Mouse (Mus musculus): ENCODE results near the gene Cdh13. TPM values are rescaled to one million over a fixed set of nuclear protein-coding genes. Genes with fewer than 3 reads are reported as not detected.

Gene Cdh13
- total RNA-seq, 2 experiments from 2014 or later: not detected

GRCm38 (mm10) chr8:118635296-118636060 is 351.9 kb downstream of the Cdh13 start:
- no peak for ATAC-seq (replicated peaks; ENCODE audit: low FRiP score, poor library complexity, severe bottlenecking)

DNA sequence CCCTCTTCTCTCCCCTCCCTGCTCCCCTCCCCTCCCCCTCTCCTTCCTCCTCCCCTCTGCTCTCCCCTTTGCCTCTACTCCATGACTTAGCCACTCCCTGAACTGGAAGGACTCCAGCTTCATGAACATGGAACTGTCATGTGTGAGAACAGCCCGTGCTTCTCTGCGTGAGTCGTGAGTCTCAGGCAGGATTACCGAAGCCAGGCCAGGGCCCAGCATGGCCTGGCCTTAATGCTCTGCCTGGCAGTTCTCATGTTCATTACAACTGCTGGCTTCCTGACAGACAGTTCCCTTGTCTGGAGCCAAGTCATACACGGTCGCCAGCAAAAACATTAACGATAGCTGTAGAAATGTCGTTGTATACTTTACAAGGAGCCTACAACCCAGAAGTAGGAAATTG is 356.1 kb downstream of the Cdh13 start:
- no peak for ATAC-seq (replicated peaks; ENCODE audit: low FRiP score, poor library complexity, severe bottlenecking)

DNA sequence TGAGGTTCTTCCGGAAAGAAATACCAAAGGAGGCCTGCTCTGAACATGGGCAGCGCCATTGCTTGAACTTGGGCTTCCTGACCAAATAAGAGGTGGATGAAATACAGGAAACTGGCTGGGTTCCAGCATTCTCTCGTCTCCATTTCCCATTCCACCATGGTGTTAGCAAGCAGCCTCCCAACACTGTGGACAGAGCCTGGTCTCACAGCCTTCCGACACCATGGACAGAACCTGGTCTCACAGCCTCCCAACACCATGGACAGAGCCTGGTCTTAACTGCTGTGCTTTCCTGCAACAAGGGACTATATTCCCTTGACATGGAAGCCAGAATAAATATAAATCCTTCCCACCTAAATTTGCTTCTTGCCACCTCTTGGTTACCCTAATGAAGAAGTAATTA is 358.3 kb downstream of the Cdh13 start:
- ATAC-seq (replicated peaks; ENCODE audit: low FRiP score, poor library complexity, severe bottlenecking): no peak

DNA sequence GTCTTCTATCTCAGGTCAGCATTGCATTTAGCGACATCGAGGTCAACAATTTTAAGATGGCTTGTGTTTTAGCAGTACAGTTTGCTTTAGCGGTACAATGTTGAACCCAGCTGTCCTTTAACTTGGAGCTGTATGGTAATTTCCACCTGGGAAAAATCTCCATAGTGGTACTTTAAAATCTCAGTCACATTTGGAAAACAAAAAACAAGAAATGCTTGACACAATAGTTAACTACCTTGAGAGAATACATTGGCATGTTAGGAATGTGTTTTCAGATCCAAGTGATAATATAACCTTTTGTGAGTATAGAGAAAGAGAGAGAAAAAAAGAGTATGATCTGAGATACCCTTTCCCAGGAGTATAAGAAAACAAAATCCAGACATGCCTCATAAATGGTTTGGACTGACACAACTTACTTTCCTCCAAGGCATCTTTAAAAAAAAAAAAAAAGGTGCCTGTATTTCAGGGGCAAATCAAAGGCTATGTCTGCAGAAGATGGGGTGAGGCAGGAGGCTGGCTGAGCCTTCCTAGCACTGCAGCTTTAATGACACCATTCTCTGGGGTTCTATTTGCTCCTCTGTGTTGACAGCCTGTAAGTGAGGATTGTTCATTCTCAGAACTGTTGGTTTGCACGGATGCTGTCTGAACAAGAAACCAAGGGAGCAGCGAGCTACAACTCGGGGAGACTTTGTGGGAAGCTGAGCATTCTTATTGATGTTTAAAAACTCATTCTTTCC is 365.4 kb downstream of the Cdh13 start:
- ATAC-seq (replicated peaks; ENCODE audit: low FRiP score, poor library complexity, severe bottlenecking): no peak

- no peak for ATAC-seq (replicated peaks; ENCODE audit: low FRiP score, poor library complexity, severe bottlenecking)
Measured at GRCm38 (mm10) chr8:118649981-118650380, 366.4 kb downstream of the Cdh13 start.

DNA sequence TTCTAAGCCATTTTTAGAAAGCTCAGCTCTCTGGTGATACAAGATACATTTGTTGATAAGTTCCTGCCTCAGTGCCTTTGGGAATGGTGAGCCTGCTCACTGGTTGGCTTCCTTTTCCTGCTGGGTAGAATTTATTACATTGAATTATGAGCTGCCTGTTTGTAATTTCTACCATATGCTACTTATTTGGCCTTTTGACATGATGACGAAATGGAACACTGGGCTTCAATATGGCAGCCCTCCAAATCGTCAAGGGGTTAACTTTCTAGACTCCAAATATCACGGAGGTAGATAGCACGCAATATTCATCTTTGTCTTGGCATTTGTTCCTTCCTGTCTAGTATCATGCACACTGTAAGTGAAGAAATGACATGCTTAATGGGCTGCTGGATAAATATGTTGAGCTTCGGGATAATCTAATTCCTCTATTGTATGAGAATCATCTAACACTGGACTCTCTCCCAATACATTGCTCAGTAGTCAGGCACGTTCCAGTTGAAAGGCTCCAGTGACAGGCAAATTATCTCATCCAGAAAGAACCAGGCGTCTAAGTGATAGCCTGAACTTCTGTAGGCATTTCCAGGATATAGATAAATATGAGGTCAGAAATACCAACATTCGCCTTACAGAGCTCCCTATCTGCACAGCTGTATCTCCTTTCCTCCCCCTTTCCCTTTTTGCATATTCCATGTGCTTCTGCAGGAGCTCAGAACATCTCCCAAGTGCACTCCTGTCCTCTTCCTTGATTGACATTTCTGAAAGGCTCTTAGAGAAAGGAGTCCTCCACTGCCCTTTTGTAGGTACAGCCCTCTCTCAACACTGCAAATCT is 378.7 kb downstream of the Cdh13 start:
- ATAC-seq (replicated peaks; ENCODE audit: low FRiP score, poor library complexity, severe bottlenecking): no peak

DNA sequence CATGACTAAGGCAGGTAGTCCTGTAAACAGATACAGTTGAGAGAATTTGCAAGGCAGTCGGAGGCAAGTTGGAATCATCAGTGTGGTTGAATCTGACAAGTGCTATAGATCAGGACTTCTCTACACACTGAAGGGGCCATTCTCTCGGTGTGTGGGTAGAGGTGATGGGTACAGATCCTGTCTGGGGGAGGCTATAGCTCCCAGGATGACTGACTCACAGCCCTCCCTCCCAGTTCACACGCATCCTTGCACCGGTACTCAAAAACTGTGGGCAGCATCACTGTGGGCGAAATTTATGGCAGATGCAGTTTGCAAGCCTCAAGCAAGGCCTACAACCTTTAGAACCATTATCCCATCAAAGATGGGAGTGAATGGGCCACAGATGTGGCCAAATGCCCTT is 381.5 kb downstream of the Cdh13 start:
- no peak for ATAC-seq (replicated peaks; ENCODE audit: low FRiP score, poor library complexity, severe bottlenecking)

DNA sequence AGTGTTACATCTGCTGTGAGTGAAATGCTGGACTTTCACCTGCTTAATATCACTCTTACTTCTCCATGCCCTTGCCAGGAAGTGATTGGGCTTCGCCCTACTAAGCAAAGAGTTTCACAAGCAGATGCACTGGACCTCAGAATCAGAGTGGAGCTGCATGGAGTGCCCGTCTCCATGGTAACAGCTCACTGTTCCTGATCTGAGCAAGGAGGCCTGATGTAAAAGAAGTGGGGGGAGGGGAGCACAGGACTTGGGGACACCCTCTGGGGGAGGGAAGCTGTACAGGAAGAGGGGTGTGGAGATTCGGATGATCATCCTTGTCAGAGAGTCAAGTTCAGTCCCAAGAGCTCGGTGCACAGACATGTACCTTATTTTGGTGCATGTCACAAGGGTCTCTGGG is 384.2 kb downstream of the Cdh13 start:
- no peak for ATAC-seq (replicated peaks; ENCODE audit: low FRiP score, poor library complexity, severe bottlenecking)

DNA sequence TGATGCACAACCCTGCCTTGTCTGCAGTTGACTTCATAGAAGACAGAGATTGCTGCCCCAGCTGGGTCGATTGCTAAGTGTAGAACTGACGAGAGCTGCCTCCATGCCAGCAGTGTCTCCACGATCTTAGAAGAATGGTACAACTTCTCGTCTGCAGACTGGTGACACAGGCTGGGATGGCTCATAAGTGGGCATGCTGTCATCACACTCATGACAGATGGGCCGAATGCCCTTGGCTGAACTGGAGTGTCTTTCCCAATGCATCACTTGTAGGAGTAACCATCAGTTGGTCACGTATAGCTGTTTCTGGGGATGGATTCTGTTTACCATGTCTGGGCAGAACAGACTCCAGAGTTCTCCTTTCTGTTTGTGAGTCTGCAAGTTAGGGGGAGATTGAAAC is 392.7 kb downstream of the Cdh13 start:
- ATAC-seq (replicated peaks; ENCODE audit: low FRiP score, poor library complexity, severe bottlenecking): no peak

DNA sequence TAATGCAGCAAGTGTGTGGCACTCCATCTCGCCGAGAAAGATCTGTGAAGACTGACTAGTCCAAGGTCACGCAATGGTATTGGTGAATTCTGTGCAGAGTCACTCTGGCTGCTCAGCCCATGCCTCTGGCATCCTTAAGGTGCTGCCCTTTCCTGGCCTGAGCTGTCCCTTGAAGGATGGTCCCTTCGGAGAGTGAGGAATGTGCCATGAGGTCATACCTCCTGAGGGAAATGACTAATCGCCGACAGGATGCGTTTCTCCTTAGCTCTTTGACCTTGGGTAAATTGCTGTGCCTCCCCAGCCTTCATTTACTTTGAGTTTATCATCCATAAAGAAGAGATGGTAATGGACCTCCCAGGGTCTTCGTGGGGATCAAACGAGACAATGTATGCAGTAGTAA is 395.8 kb downstream of the Cdh13 start:
- ATAC-seq (replicated peaks; ENCODE audit: low FRiP score, poor library complexity, severe bottlenecking): no peak

DNA sequence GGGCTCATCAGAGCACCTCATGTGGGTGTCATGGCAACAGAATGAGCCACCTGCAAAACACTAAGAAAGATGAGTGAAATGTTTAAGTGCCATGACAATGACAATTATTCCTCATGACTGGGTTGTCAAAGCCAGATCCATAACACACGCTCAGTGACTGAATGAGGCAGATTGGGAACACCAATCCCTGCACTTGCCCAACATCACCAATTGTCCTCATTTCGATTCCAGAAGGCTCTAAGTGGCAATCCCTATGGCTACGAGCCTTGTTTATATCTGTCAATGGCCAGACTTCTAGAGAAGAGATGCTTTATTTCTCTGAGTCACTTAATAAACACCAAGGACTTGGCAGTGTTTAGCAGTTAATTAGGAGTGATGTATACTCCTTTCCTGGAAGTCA is 399.9 kb downstream of the Cdh13 start:
- ATAC-seq (replicated peaks; ENCODE audit: low FRiP score, poor library complexity, severe bottlenecking): no peak

- ATAC-seq (replicated peaks; ENCODE audit: low FRiP score, poor library complexity, severe bottlenecking): no peak
Measured at GRCm38 (mm10) chr8:118685863-118686262, 402.3 kb downstream of the Cdh13 start.

DNA sequence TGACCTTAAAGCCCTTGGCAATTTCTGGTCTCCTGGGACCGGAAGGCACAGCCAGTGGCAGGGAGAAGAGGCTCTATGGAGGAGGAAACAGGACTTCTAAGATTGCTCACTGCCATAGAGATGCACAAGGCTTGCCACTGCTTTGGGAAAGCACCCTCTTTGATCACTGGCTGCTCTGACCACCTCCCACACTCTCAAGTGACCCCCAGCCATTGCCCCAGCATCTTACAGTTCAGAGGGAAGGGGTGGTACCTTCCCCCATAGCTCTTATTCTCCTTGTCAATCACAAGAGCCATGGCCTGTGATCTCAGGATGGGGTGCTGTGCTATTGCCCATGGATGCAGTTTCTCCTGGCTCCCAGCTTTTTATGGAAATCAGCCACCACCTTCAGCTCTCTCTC is 406.3 kb downstream of the Cdh13 start:
- ATAC-seq (replicated peaks; ENCODE audit: low FRiP score, poor library complexity, severe bottlenecking): no peak

DNA sequence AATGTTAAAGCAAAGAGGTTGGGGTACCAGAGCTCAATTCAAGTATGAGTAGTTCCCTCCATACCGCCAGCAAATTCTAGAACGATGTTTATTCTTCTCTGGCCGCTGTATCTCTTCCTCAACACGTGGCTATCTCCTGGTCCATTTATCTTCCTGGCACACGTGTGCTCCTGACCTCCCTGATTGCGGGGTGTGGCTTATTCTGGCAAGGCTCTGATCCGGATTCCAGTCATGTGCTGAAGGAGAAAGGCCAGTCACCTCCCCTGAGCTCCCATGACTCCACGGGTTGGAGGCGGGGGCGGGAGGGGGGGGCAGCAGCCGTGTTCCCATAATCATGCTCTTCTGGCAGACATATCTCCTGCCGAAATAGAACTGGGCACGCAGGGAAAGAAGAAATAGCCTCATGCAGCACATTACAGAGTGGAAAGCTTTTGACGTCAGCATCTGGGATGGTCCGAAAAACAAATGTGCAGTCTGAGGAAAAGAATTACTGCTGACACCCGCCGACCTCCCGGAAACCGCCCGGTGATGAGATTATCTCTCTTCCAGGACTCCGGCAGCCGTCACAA is 417.9 kb downstream of the Cdh13 start:
- ATAC-seq (replicated peaks; ENCODE audit: low FRiP score, poor library complexity, severe bottlenecking): no peak

DNA sequence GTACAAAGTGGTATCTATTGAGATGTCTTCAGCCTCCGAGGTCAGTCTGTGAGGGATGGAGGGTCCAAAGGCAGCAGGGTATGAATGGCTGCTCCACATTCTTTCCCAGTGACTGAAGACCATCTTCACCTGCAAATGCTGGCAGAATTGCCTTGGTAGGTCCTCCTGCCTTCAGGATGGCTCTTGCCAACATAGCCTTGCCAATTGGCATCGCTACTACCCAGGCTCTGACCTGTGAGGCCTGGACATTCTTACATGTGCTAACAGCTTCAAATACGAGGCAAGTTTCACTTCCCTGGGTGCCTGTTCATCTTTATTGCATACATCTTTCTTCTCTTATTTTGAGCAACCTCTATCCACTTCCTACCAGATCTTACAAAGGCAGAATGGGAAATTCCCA is 425.8 kb downstream of the Cdh13 start:
- no peak for ATAC-seq (replicated peaks; ENCODE audit: low FRiP score, poor library complexity, severe bottlenecking)

- ATAC-seq (replicated peaks; ENCODE audit: low FRiP score, poor library complexity, severe bottlenecking): no peak
Measured at GRCm38 (mm10) chr8:118711631-118712030, 428.1 kb downstream of the Cdh13 start.

GRCm38 (mm10) chr8:118713111-118713510 is 429.6 kb downstream of the Cdh13 start:
- no peak for ATAC-seq (replicated peaks; ENCODE audit: low FRiP score, poor library complexity, severe bottlenecking)

DNA sequence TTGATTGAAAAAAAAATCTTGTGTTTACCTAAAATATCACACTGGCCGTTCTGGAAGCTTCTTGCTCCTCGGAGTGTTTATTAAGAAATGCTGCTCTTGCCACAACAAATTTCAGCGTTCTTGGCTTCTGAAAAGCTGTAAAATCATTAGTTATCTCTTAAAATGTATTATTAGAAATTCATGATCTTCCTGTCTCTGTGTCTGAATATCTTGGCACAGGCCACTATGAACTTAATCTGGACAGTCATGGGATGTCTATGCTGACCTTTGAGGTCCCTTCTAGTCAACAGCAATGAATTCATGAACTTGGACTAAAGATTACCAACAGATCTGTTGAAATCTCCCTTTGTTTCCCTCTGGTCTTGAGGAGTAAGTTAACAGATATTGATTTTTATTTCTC is 430.1 kb downstream of the Cdh13 start:
- ATAC-seq (replicated peaks; ENCODE audit: low FRiP score, poor library complexity, severe bottlenecking): no peak

GRCm38 (mm10) chr8:118722896-118723295 is 439.4 kb downstream of the Cdh13 start:
- ATAC-seq (replicated peaks; ENCODE audit: low FRiP score, poor library complexity, severe bottlenecking): no peak

- no peak for ATAC-seq (replicated peaks; ENCODE audit: low FRiP score, poor library complexity, severe bottlenecking)
Measured at GRCm38 (mm10) chr8:118725651-118726050, 442.1 kb downstream of the Cdh13 start.
